Mouse (Mus musculus): ENCODE data around the gene Ciapin1.
A peak's percentile ranks its signal among the peaks of the same experiment; 100 is the strongest.

DNA sequence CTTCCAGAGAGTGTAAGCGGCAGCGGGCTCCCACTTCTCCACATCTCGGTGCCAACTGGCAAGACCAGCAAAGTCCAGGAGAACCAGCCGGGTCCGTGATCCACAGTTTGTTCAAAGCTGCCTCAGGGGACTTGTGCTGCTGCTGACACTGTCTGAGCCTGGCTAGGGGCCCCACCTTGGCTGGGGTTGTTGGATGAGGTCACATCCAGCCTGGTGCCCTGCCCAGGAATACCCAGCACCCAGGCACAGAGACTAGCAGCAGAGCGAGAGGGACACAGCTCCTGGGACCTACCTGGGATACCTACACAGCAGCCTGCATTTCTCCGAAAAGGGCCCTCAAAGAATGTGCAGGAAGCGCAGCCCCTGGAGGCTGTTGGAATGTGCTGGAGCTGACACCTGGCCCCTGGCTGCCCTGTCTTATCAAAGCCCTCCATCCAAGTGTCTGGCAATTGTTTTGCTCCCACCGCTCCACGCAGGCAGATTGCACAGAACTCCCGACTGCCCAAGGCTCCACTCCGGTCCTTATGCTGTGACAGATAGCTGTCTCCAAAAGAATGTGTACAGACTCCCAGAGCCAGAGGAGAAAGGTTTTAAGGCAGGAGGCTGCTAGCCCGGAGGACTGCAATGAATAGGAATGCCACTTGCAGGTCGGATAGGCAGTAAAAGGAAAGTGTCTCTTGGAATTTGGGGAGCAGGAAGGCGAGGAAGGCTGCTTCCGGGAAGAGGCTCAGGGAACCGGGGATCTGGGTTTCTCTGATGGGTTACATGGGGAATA lies 37.1 kb upstream of the Ciapin1 start:
- TF ChIP-seq CTCF (IDR thresholded peaks at IDR 0.05; ENCODE audit: low read depth) (0 out of 2 replicates have a peak, but pooled peaks have one; percentile 1), EP300 (IDR thresholded peaks at IDR 0.05; ENCODE audit: low read depth) (no peak)
